Mouse (Mus musculus) right cerebral cortex, postnatal 36 days (tissue): ENCODE measurements around the gene Rrp1b.

Experiments used
- DNase-seq, 2 experiments: peaks; one replicate each; pipeline ENCODE4 v3.0.0; 2022; ENCODE audit warnings: low spot score in 2 of 2, mixed read lengths in 1 of 2

Rrp1b gene

DNA sequence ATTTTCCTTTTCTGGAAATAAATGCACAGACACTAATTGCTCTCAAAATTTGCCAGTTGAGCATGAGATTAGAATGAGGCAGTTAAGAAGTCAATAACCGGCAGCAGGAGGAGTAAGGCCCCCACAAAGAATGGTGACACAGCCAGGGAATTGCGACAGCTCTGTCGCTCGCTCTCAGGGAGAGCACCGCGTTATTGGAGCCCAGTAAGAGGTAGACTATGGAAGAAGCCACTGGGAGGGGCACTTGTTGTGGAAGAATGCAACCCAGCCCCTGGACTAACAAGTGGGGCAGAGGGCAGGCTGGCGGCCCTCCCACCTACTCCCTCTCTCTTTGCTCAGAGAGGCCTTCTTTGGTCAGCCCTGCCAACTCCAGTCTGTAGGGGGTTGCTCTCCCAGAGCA, 4.2 kb upstream of the Rrp1b start:
- no peak for DNase-seq

- no peak for DNase-seq
Measured at GRCm38 (mm10) chr17:32034322-32034721, 1.6 kb upstream of the Rrp1b start.

DNA sequence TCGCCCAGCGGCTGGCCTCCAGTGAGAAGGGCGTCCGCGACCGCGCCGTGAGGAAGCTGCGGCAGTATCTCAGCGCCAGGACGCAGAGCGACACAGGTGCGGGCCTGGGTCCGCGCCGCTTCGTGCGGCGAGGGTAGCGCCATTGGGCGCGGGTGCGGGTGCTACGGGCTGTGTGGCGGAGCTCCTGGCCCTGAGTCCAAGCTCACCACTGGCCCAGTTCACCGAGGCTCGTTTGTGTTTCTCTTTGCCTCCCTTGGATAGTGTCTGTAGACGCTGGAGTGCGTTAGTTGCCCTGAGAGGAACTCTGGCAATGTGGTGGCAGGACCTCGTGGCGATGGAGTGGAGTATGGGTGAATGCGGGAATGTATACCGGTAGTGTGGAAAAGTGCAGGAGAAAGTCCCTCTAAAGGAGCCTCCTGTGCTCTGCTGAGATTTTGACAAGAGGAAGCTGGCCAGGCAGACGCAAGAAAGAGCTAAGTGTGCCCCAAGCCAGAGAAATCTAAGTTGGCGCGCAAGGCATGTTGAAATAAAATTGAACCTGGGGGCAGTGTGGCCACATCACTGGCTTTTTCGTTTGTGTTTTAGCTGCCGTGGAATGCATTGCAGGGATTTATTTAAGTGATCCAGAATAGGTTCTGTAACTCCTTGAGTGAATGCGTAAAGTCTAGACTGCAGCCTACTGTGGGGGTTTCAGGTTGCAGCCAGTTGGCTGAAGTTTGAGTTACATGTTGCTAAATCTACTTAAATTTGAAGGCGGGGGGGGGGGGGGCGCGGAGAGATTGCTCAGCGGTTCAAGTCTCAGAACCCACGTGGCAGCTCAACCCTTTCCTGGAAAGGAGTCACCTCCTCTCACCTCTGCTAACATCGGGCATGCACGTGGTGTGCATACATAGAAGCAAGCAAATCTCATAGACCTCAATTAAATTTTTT, 874 bp downstream of the Rrp1b start:
- no peak for DNase-seq

GRCm38 (mm10) chr17:32040263-32040662, 4.4 kb downstream of the Rrp1b start:
- no peak for DNase-seq

DNA sequence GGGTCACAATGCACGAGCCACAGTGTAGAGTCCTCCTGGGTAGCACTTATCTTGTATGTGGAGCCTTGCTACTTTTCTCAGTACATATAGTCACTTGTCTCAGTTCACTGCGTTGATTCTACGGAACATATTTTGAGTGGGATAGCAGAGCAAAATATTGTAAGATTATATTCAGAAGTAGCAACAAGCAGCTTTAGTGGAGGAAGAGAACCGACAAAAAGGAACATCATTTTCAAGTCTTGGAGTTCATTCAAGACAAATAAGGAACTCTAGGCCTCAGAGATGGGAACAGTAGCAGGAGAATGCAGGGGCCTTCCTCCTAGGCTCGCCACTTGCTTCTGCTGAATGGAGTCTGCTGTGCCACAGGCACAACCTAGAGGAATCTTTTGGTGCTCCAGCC, 10.6 kb downstream of the Rrp1b start:
- peak in 1 of 2 experiments; percentile 32 for DNase-seq

- DNase-seq, result no peak
Measured at GRCm38 (mm10) chr17:32048351-32048750, 12.5 kb downstream of the Rrp1b start.

DNA sequence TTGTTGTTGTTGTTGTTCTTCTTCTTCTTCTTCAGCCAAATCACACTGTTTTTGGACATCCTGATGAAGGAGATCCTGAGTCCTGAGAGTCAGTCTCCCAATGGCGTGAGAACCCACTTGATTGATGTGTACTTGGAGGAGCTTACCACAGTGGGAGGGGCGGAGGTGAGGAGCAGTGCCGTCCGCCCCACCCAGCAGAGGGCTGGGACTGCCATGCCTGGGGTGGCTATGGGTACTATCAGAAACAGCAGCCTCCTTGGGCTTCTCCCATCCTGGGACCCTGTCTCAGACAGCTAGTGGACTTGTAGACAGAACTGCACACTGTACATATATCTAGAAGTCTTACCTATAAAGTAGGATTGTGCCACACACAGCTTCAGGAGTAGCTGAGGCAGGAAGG, 14.0 kb downstream of the Rrp1b start:
- DNase-seq, result no peak

DNA sequence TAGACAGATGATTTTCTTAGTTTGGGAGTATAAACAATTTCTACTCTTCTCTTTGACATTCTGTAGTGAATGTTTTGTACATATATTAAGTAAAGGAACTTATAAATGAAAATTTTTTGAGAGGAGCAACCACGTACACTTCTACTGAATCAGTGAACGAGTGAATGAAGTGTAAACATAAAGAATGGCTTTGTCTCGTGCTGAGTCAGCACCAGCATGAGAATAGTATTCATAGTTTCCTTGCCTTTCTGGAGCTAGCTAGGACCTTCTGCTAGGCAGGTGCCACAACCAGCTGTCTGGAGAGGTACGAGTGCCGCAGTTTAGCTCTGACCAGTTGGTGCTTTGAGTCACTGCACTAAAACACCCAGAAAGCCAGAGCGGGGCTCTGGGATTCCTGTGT, 14.7 kb downstream of the Rrp1b start:
- no peak for DNase-seq

DNA sequence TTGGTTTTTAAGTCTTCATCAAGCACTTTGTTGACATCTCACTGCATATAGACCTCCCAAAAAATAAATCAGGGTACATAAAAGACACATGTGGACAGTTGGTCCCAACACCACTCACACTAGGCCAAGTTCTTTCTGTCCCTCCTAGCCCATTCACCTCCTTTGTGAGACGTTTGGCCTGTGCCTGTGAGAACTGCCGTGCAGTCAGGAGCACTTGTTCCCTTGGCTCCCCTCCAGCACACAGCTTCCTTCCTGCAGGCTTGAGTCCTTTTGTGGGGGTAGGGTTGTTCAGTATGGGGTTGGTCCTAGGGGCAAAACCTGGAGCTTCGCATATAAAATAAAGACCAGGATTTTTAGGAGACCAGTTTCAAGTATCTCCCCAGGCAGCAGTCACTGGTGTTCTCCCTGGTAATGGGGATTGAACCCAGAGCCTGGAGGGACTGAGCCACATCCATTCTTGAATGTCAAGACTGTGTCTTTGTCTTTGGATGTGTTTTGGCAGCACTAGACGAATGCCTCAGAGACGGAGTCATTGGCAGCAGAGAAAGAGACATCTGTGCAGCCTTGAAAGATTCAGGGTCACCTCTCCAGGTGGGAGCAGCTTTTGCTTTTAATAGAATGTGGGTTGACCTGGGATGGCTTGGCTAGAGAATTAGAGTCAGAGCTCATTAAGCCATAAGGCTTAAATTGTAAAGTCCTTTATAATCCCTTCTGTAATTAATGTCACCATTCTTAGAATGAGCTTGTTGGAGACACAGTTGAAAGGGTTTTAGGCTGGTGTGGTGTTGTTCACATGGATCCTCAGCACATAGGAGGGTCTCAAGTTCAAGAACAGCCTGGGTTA, 16.6 kb downstream of the Rrp1b start:
- DNase-seq, result no peak

- no peak for DNase-seq
Measured at GRCm38 (mm10) chr17:32053677-32054076, 17.8 kb downstream of the Rrp1b start.

GRCm38 (mm10) chr17:32057843-32058242, 21.9 kb downstream of the Rrp1b start:
- DNase-seq, result no peak

GRCm38 (mm10) chr17:32059084-32059483, 23.2 kb downstream of the Rrp1b start:
- DNase-seq, result no peak

GRCm38 (mm10) chr17:32061219-32061618, 25.3 kb downstream of the Rrp1b start:
- DNase-seq, result no peak

DNA sequence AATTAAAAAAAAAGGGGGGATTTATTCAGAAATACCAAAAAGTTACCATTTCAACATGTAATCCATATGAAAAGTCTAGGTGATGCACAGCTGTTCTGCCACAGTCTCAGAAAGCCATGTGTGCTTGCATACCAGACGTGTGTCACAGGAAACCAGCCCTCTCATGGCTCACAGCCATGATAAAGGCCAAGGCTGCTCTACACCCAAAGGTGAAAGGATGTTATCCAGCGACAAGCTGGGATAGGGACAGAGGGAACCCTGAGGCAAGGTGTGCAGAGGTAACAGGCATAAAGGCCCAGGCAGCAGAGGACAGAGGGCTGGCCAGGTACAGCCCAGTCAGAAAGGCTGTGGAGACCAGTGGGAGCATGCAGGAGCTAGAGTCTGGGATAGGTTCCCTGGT, 27.8 kb downstream of the Rrp1b start:
- no peak for DNase-seq

DNA sequence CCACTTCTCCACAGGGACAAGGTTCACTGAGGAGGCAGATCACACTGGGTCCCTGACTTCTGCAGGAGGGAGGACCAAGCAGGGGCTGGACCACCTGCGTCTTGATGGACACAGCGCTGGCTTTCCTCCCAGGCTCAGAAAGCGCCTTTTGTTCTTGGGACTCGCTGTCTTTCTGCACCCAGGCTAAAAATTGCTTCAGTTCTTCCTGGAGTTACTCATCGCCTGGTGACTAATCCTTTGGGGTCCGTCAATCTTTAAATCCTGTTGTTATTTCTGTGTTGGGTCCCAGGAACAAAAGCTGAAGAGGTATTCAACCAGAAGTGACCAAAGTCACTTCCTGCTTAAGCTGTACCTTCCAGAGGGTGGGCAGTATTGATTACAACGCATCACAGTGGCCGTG, 28.9 kb downstream of the Rrp1b start:
- DNase-seq, result peak in 1 of 2 experiments; percentile 43

GRCm38 (mm10) chr17:32067541-32067940, 31.6 kb downstream of the Rrp1b start:
- no peak for DNase-seq

GRCm38 (mm10) chr17:32068381-32068780, 32.5 kb downstream of the Rrp1b start:
- no peak for DNase-seq

- no peak for DNase-seq
Measured at GRCm38 (mm10) chr17:32068810-32069209, 32.9 kb downstream of the Rrp1b start.

DNA sequence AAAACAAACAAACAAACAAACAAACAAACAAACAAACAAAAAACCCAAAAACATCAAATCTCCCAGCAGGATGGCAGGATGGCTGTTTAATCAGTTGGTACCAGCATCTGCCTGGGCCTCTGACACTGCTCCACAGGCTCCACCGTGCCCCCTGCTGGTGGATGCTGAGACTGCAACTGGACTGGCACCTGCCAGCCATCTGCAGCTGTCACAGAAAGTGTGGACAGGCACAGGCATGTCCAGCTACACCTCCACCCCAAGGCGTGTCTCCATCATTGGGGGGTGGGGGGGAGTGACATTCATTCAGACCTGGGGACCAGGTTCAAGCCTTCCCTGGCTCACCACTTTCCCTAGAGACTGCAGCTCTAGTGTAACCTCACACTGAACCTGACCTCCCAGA, 37.5 kb downstream of the Rrp1b start:
- DNase-seq, result peak; percentile 37 to 56

- DNase-seq, result no peak
Measured at GRCm38 (mm10) chr17:32074658-32075057, 38.8 kb downstream of the Rrp1b start.

DNA sequence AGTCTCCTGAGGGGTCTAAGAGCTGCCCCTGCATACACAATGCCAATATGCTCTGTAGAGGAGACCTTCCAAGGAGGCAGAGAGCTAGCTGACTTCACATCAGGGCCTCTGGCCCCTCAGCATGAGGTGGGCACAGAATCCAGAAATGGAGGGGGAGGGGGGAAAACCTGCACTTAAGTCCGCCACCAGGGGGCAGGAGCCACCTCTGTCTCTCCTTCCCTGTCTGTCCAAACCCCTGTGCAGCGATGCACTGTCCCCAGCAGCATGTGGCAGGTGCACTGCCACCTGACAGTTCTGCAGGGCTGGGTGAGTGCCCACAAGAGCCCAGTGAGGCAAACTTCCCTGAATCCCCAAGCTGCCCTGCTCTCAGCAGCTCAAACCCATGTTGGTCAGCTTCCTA, 39.3 kb downstream of the Rrp1b start:
- no peak for DNase-seq

GRCm38 (mm10) chr17:32083351-32083750, 47.5 kb downstream of the Rrp1b start:
- no peak for DNase-seq

DNA sequence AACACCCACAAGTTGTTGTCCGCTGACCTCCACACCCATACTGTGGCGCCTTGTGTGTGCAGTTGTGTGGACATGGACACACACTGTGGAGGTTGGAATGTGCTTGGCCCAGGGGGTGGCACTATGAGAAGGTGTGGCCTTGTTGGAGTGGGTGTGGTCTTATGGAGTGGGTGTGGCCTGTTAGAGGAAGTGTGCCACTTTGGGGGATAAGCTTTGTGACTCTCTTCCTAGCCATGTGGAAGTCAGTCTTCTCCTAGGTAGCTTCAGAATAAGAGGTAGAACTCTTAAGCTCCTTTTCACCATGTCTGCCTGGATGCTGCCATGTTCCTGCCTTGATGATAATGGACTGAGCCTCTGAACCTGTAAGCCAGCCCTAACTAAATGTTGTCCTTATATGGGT, 51.2 kb downstream of the Rrp1b start:
- no peak for DNase-seq
